Mouse (Mus musculus) MEL (cell line): ENCODE data around the gene 4930583I09Rik. TPM values are rescaled to one million over a fixed set of nuclear protein-coding genes. Genes with fewer than 3 reads are reported as not detected.

Experiments used
- DNase-seq: peaks from one replicate; pipeline ENCODE4 v3.0.0; 2011; ENCODE audit warnings: low read depth, low spot score
- H3K27ac ChIP-seq: 2 replicates; pipeline ENCODE4 v1.5.1; 2012; ENCODE audit warnings: low read depth, mild to moderate bottlenecking, control low read depth, low read length, moderate library complexity; ENCODE audit not compliant: control insufficient read depth
- H3K27me3 ChIP-seq, 2 experiments: fragments of 150-350 bp in 1 of 2; sonication (generic) in 1 of 2; 2 replicates each; pipeline ENCODE4 v1.6.1; 2012; ENCODE audit warnings: low read length in 2 of 2, mild to moderate bottlenecking in 2 of 2, improper control_type of control experiment in 1 of 2, moderate library complexity in 1 of 2; ENCODE audit not compliant: insufficient read depth in 2 of 2, control insufficient read depth in 1 of 2
- H3K36me3 ChIP-seq, 2 experiments: 2 replicates each; pipeline ENCODE4 v1.6.1; 2012 to 2014; ENCODE audit warnings: low read length in 2 of 2, improper control_type of control experiment in 1 of 2, inconsistent platforms in 1 of 2, mild to moderate bottlenecking in 1 of 2; ENCODE audit not compliant: insufficient read depth in 2 of 2, control insufficient read depth in 1 of 2
- H3K4me1 ChIP-seq, 2 experiments: fragments of 150-350 bp in 1 of 2; sonication (generic) in 1 of 2; 2 replicates each; pipeline ENCODE4 v1.6.1; 2012; ENCODE audit warnings: low read length in 2 of 2, improper control_type of control experiment in 1 of 2, mild to moderate bottlenecking in 1 of 2; ENCODE audit not compliant: insufficient read depth in 2 of 2, control insufficient read depth in 1 of 2
- H3K4me3 ChIP-seq, 2 experiments: fragments of 150-350 bp in 1 of 2; sonication (generic) in 1 of 2; 2 replicates each; pipeline ENCODE4 v1.5.1; 2012; ENCODE audit warnings: low read depth in 2 of 2, low read length in 2 of 2, mild to moderate bottlenecking in 2 of 2, moderate library complexity in 2 of 2, control low read depth in 1 of 2, improper control_type of control experiment in 1 of 2; ENCODE audit not compliant: control insufficient read depth in 1 of 2, insufficient read depth in 1 of 2
- H3K79me2 ChIP-seq: 2 replicates; pipeline ENCODE4 v1.6.1; 2012; ENCODE audit warnings: mild to moderate bottlenecking, low read length, moderate library complexity; ENCODE audit not compliant: control insufficient read depth, poor library complexity, insufficient read depth
- H3K9ac ChIP-seq: 2 replicates; pipeline ENCODE4 v1.6.1; 2012; ENCODE audit warnings: low read depth, mild to moderate bottlenecking, control low read depth, low read length, moderate library complexity; ENCODE audit not compliant: control insufficient read depth, poor library complexity, severe bottlenecking
- H3K9me3 ChIP-seq: fragments of 150-350 bp; sonication (generic); replicated peaks from 2 replicates; pipeline ENCODE4 v1.6.1; 2012; ENCODE audit warnings: mild to moderate bottlenecking, low read length, improper control_type of control experiment, moderate library complexity; ENCODE audit not compliant: insufficient read depth
- BHLHE40 ChIP-seq: IDR thresholded peaks from 2 replicates; pipeline ENCODE4 v1.6.1; 2012; ENCODE audit warnings: low read depth, mild to moderate bottlenecking, inconsistent platforms, low read length, improper control_type of control experiment, borderline replicate concordance
- CTCF ChIP-seq, 3 experiments: IDR thresholded peaks in 2 of 3; conservative IDR thresholded peaks in 1 of 3; 2 replicates each; pipeline ENCODE4 v1.5.1; 2011 to 2012; ENCODE audit warnings: low read length in 3 of 3, low read depth in 2 of 3, mild to moderate bottlenecking in 2 of 3, improper control_type of control experiment in 1 of 3, inconsistent platforms in 1 of 3, mixed read lengths in 1 of 3, moderate library complexity in 1 of 3; ENCODE audit not compliant: control insufficient read depth in 1 of 3, insufficient read depth in 1 of 3, poor library complexity in 1 of 3, severe bottlenecking in 1 of 3
- EP300 ChIP-seq, 2 experiments: IDR thresholded peaks; 2 replicates each; pipeline ENCODE4 v1.6.1; 2011; ENCODE audit warnings: improper control_type of control experiment in 2 of 2, low read length in 2 of 2, low read depth in 1 of 2, mild to moderate bottlenecking in 1 of 2
- ETS1 ChIP-seq: IDR thresholded peaks from 2 replicates; pipeline ENCODE4 v1.6.1; 2012; ENCODE audit warnings: low read depth, mild to moderate bottlenecking, inconsistent platforms, low read length, improper control_type of control experiment, moderate library complexity
- GABPA ChIP-seq: IDR thresholded peaks from 2 replicates; pipeline ENCODE4 v1.6.1; 2012; ENCODE audit warnings: low read depth, mild to moderate bottlenecking, inconsistent platforms, low read length, improper control_type of control experiment, moderate library complexity
- GATA1 ChIP-seq: IDR thresholded peaks from 2 replicates; pipeline ENCODE4 v1.6.1; 2011; ENCODE audit warnings: low read depth, low read length, improper control_type of control experiment
- HCFC1 ChIP-seq: IDR thresholded peaks from 2 replicates; pipeline ENCODE4 v1.6.1; 2012; ENCODE audit warnings: low read depth, mild to moderate bottlenecking, inconsistent platforms, low read length, improper control_type of control experiment, moderate library complexity
- JUND ChIP-seq: IDR thresholded peaks from 2 replicates; pipeline ENCODE4 v1.6.1; 2011; ENCODE audit warnings: low read depth, mild to moderate bottlenecking, improper control_type of control experiment, low read length
- MAX ChIP-seq: IDR thresholded peaks from 2 replicates; pipeline ENCODE4 v1.6.1; 2011; ENCODE audit warnings: low read length, improper control_type of control experiment
- MEF2A ChIP-seq: IDR thresholded peaks from 2 replicates; pipeline ENCODE4 v1.6.1; 2014; ENCODE audit warnings: low read depth, mild to moderate bottlenecking, inconsistent platforms, low read length, improper control_type of control experiment; ENCODE audit not compliant: poor library complexity, insufficient replicate concordance, severe bottlenecking; ENCODE audit errors: extremely low read depth
- MXI1 ChIP-seq: IDR thresholded peaks from 2 replicates; pipeline ENCODE4 v1.6.1; 2011; ENCODE audit warnings: mild to moderate bottlenecking, low read depth, low read length, improper control_type of control experiment
- MYB ChIP-seq: IDR thresholded peaks from 2 replicates; pipeline ENCODE4 v1.6.1; 2011; ENCODE audit warnings: mild to moderate bottlenecking, low read depth, low read length, improper control_type of control experiment
- MYC ChIP-seq: IDR thresholded peaks from 2 replicates; pipeline ENCODE4 v1.6.1; 2011; ENCODE audit warnings: low read depth, mild to moderate bottlenecking, low read length, improper control_type of control experiment, moderate library complexity
- NELFE ChIP-seq: IDR thresholded peaks from 2 replicates; pipeline ENCODE4 v1.6.1; 2011; ENCODE audit warnings: low read depth, low read length, improper control_type of control experiment
- NRF1 ChIP-seq: IDR thresholded peaks from 2 replicates; pipeline ENCODE4 v1.6.1; 2014; ENCODE audit warnings: low read depth, mild to moderate bottlenecking, inconsistent platforms, low read length, improper control_type of control experiment, moderate library complexity; ENCODE audit not compliant: poor library complexity, insufficient read depth, severe bottlenecking
- POLR2AphosphoS5 ChIP-seq: IDR thresholded peaks from 2 replicates; pipeline ENCODE4 v1.6.1; 2012; ENCODE audit warnings: low read depth, borderline replicate concordance, mild to moderate bottlenecking, inconsistent platforms, low read length, moderate library complexity, mixed read lengths
- RAD21 ChIP-seq: IDR thresholded peaks from 2 replicates; pipeline ENCODE4 v1.6.1; 2011; ENCODE audit warnings: mild to moderate bottlenecking, low read depth, low read length, improper control_type of control experiment
- SIN3A ChIP-seq: IDR thresholded peaks from 2 replicates; pipeline ENCODE4 v1.6.1; 2012; ENCODE audit warnings: low read length, improper control_type of control experiment, inconsistent platforms
- SMC3 ChIP-seq: IDR thresholded peaks from 2 replicates; pipeline ENCODE4 v1.6.1; 2011; ENCODE audit warnings: low read depth, low read length, improper control_type of control experiment
- TAL1 ChIP-seq: IDR thresholded peaks from 2 replicates; pipeline ENCODE4 v1.6.1; 2012; ENCODE audit warnings: mild to moderate bottlenecking, inconsistent platforms, low read length, moderate library complexity, mixed read lengths
- TBP ChIP-seq: IDR thresholded peaks from 2 replicates; pipeline ENCODE4 v1.8.0; 2011; ENCODE audit warnings: low read depth, low read length, improper control_type of control experiment
- UBTF ChIP-seq: IDR thresholded peaks from 2 replicates; pipeline ENCODE4 v1.6.1; 2012; ENCODE audit warnings: low read depth, mild to moderate bottlenecking, inconsistent platforms, low read length, improper control_type of control experiment, moderate library complexity, borderline replicate concordance; ENCODE audit not compliant: insufficient read depth
- USF1 ChIP-seq: IDR thresholded peaks from 2 replicates; pipeline ENCODE4 v1.6.1; 2014; ENCODE audit warnings: low read depth, mild to moderate bottlenecking, inconsistent platforms, low read length, improper control_type of control experiment, moderate library complexity
- ZC3H11A ChIP-seq: IDR thresholded peaks from 2 replicates; pipeline ENCODE4 v1.6.1; 2012; ENCODE audit warnings: low read depth, mild to moderate bottlenecking, inconsistent platforms, low read length, improper control_type of control experiment
- ZMIZ1 ChIP-seq: IDR thresholded peaks from 2 replicates; pipeline ENCODE4 v1.6.1; 2012; ENCODE audit warnings: low read depth, mild to moderate bottlenecking, inconsistent platforms, low read length, improper control_type of control experiment, moderate library complexity
- polyA plus RNA-seq, 2 experiments: library from polyadenylated mRNA; stranded (reverse) in 1 of 2; unstranded in 1 of 2; fragments of >175 nt in 1 of 2; fragments of >200 nt in 1 of 2; gene quantifications; 2 replicates each; pipeline versions ENCODE4 v1.2.1 to v1.2.4; 2012; ENCODE audit warnings: low replicate concordance in 2 of 2, low read depth in 1 of 2; ENCODE audit not compliant: insufficient read length in 2 of 2, insufficient read depth in 1 of 2, missing spikeins in 1 of 2
- total RNA-seq: library from RNA; depleted of rRNA; stranded (reverse); fragments of 300-350 nt; gene quantifications from 2 replicates; pipeline ENCODE4 v1.2.3, GENCODE M21; 2012

The 4930583I09Rik gene
- total and polyA plus RNA-seq, 3 experiments = not detected

GRCm38 (mm10) chr17:64846654-64847053, 10.8 kb upstream of the 4930583I09Rik start:
- peaks cover 5 to 8% of the 10 kb centered on the region in 2 experiments; a peak in 2 of 4 replicates for H3K4me1 ChIP-seq
- H3K4me3 ChIP-seq = no peak overlapping the region
- H3K27me3 ChIP-seq = no peaks in the 10 kb centered on the region
- DNase-seq = no peak
- H3K9me3 ChIP-seq = no peaks in the 10 kb centered on the region
- no peak overlapping the region for H3K9ac ChIP-seq
- peaks cover 0 to 11% of the 10 kb centered on the region in 2 experiments; a peak in 2 of 4 replicates for H3K36me3 ChIP-seq
- H3K79me2 ChIP-seq = no peaks in the 10 kb centered on the region
- TF ChIP-seq NELFE (no peak), MYC (no peak), MXI1 (no peak), NRF1 (no peak), EP300 (IDR thresholded peaks at IDR 0.05; ENCODE audit: low read depth in 1 of 2, low read length in 2 of 2) (no peak), MAX (no peak), CTCF (IDR thresholded peaks at IDR 0.05 in 2 of 3, conservative IDR thresholded peaks at IDR 0.05 in 1 of 3; ENCODE audit: control insufficient read depth in 1 of 3, insufficient read depth in 1 of 3, low read depth in 2 of 3, low read length in 3 of 3, poor library complexity in 1 of 3, severe bottlenecking in 1 of 3) (no peak), GABPA (no peak), MEF2A (no peak), ZC3H11A (no peak), JUND (no peak), RAD21 (no peak), POLR2AphosphoS5 (no peak), BHLHE40 (no peak), ZMIZ1 (no peak), ETS1 (no peak), TBP (no peak), USF1 (no peak), UBTF (no peak), MYB (no peak)
- no peak overlapping the region for H3K27ac ChIP-seq

DNA sequence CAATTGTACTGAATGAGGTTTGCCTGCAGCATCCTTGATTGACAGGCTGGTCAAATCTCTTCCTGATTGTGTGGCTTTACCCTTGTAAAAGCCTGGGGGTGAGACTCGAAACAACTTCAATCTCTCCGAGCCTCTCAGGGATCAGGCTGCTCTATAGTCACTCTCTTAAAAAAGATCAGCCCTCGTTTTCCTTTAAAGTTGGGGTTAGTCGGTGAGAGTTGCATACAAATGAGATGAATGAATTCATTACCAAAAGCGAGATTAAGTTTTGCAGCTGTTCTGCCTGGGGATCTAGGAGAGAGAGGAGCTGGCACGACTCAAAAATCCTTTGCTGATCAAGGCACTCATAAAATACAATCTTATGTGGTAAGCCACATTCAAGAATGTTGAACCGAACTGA, 1.0 kb upstream of the 4930583I09Rik start:
- TF ChIP-seq SIN3A = no peak
- no peak for TF ChIP-seq GATA1
- no peak for TF ChIP-seq SMC3
- no peak for TF ChIP-seq MEF2A
- TF ChIP-seq TAL1 = no peak
- no peak for TF ChIP-seq HCFC1
- no peak for TF ChIP-seq JUND
- peaks cover 0 to 1% of the 10 kb centered on the region in 2 experiments; a peak in 1 of 4 replicates for H3K27me3 ChIP-seq
- H3K9ac ChIP-seq = no peak overlapping the region
- no peaks in the 10 kb centered on the region for H3K9me3 ChIP-seq
- H3K27ac ChIP-seq = no peak overlapping the region
- H3K79me2 ChIP-seq = no peaks in the 10 kb centered on the region
- DNase-seq = no peak
- H3K36me3 ChIP-seq = no peaks in the 10 kb centered on the region
- no peaks in the 10 kb centered on the region for H3K4me1 ChIP-seq
- H3K4me3 ChIP-seq = no peak overlapping the region
